Mouse (Mus musculus) heart, embryonic 10.5 days (tissue): ENCODE measurements around the gene Sfr1. TPM values are rescaled to one million over a fixed set of nuclear protein-coding genes. Genes with fewer than 3 reads are reported as not detected.

ENCODE experiments used
- DNase-seq: peaks from one replicate; pipeline ENCODE4 v3.0.0-alpha.2; 2017; ENCODE audit warnings: low spot score
- H3K27ac ChIP-seq: fragments of 300-500 bp; sonication (generic); 2 replicates; pipeline ENCODE4 v1.5.1; 2016; ENCODE audit warnings: mild to moderate bottlenecking
- H3K27me3 ChIP-seq: fragments of 300-500 bp; sonication (generic); 2 replicates; pipeline ENCODE4 v1.6.1; 2016; ENCODE audit warnings: mild to moderate bottlenecking; ENCODE audit not compliant: poor library complexity, insufficient read depth, severe bottlenecking
- H3K36me3 ChIP-seq: fragments of 300-500 bp; sonication (generic); 2 replicates; pipeline ENCODE4 v1.6.1; 2016; ENCODE audit warnings: mild to moderate bottlenecking, moderate library complexity
- H3K4me1 ChIP-seq: fragments of 300-500 bp; sonication (generic); 2 replicates; pipeline ENCODE4 v1.6.1; 2016; ENCODE audit warnings: mild to moderate bottlenecking
- H3K4me3 ChIP-seq: fragments of 300-500 bp; sonication (generic); 2 replicates; pipeline ENCODE4 v1.5.1; 2016; ENCODE audit warnings: mild to moderate bottlenecking, moderate library complexity
- H3K9me3 ChIP-seq: fragments of 300-500 bp; sonication (generic); 2 replicates; pipeline ENCODE4 v1.6.1; 2016; ENCODE audit warnings: mild to moderate bottlenecking, moderate library complexity
- WGBS: fragments of 180-500 bp; shearing (Covaris S2); methylation state at CpG from one replicate; pipeline ENCODE4 v1.1.7; 2016; 5-methylcytosine and 5-hydroxymethylcytosine counted together
- polyA plus RNA-seq: library from polyadenylated mRNA; unstranded; fragments of >200 nt; fragmentation: Nextera tagmentation; extraction: Ambion mirVana; gene quantifications from 2 replicates; pipeline ENCODE4 v1.2.1, GENCODE M21; 2016

Gene Sfr1
- polyA plus RNA-seq, 1 experiment from 2014 or later = 281 TPM

GRCm38 (mm10) chr19:47716144-47716543 is 15.3 kb upstream of the Sfr1 start:
- H3K4me1 ChIP-seq = no peaks in the 10 kb centered on the region
- H3K36me3 ChIP-seq = no peaks in the 10 kb centered on the region
- no peaks in the 10 kb centered on the region for H3K9me3 ChIP-seq
- H3K4me3 ChIP-seq = no peak overlapping the region
- 54% methylated on average over 2 of the region's 2 CpGs for WGBS
- no peak overlapping the region for H3K27ac ChIP-seq
- no peaks in the 10 kb centered on the region for H3K27me3 ChIP-seq
- DNase-seq = no peak

GRCm38 (mm10) chr19:47719147-47719546 is 12.3 kb upstream of the Sfr1 start:
- peak; percentile 33 for DNase-seq
- Histone ChIP-seq H3K4me1 (peaks cover 9% of the 10 kb centered on the region), H3K9me3 (no peaks in the 10 kb centered on the region), H3K36me3 (no peaks in the 10 kb centered on the region), H3K4me3 (no peak overlapping the region), H3K27me3 (no peaks in the 10 kb centered on the region), H3K27ac (no peak overlapping the region)
- WGBS = 79% methylated on average over 3 of the region's 3 CpGs

DNA sequence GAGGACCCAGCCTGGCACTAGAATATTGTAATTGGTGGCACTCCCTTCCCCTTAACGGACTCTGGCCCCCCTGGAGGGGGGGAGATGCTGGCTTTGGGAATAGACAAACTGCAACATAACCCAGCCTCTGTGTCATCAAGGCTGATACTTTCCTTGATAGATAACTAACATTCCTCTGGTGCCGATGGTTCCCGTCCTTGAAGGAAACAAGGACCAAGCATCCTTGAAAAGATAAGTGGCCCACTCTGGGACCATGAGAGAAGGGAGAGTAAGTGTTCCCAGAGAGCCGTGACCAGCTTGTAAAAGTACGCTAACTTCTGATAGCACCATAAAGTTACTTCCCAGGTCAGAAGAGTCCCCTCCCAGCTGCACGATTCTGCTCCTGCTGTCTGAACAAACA is 9.0 kb upstream of the Sfr1 start:
- H3K36me3 ChIP-seq = no peaks in the 10 kb centered on the region
- DNase-seq = no peak
- peaks cover 9% of the 10 kb centered on the region for H3K4me1 ChIP-seq
- WGBS = 29% methylated on average over 6 of the region's 6 CpGs
- no peak overlapping the region for H3K4me3 ChIP-seq
- H3K9me3 ChIP-seq = no peaks in the 10 kb centered on the region
- H3K27me3 ChIP-seq = no peaks in the 10 kb centered on the region
- 0 out of 2 replicates have a peak overlapping the region, but pooled peaks have one; percentile 22 for H3K27ac ChIP-seq

GRCm38 (mm10) chr19:47724903-47725302 is 6.6 kb upstream of the Sfr1 start:
- H3K4me1 ChIP-seq = peaks cover 10% of the 10 kb centered on the region
- H3K36me3 ChIP-seq = no peaks in the 10 kb centered on the region
- no peak overlapping the region for H3K27ac ChIP-seq
- H3K27me3 ChIP-seq = no peaks in the 10 kb centered on the region
- H3K9me3 ChIP-seq = no peaks in the 10 kb centered on the region
- 75% methylated on average over 4 of the region's 4 CpGs for WGBS
- no peak overlapping the region for H3K4me3 ChIP-seq
- DNase-seq = no peak

- Histone ChIP-seq H3K9me3 (no peaks in the 10 kb centered on the region), H3K4me1 (peaks cover 18% of the 10 kb centered on the region), H3K4me3 (no peak overlapping the region), H3K27me3 (no peaks in the 10 kb centered on the region), H3K36me3 (no peaks in the 10 kb centered on the region), H3K27ac (no peak overlapping the region)
- no peak for DNase-seq
- 81% methylated on average over 7 of the region's 7 CpGs for WGBS
These were observed 5.8 kb upstream of the Sfr1 start for GRCm38 (mm10) chr19:47725643-47726140.

- peak overlapping the region; percentile 94 for H3K27ac ChIP-seq
- H3K9me3 ChIP-seq = no peaks in the 10 kb centered on the region
- under 1% methylated on average over 12 of the region's 12 CpGs for WGBS
- peak; percentile 94 for DNase-seq
- H3K4me1 ChIP-seq = peaks cover 20% of the 10 kb centered on the region
- peak overlapping the region; percentile 84 for H3K4me3 ChIP-seq
- peaks cover 33% of the 10 kb centered on the region for H3K36me3 ChIP-seq
- H3K27me3 ChIP-seq = no peaks in the 10 kb centered on the region
These were observed 801 bp upstream of the Sfr1 start for GRCm38 (mm10) chr19:47730691-47731070.

DNA sequence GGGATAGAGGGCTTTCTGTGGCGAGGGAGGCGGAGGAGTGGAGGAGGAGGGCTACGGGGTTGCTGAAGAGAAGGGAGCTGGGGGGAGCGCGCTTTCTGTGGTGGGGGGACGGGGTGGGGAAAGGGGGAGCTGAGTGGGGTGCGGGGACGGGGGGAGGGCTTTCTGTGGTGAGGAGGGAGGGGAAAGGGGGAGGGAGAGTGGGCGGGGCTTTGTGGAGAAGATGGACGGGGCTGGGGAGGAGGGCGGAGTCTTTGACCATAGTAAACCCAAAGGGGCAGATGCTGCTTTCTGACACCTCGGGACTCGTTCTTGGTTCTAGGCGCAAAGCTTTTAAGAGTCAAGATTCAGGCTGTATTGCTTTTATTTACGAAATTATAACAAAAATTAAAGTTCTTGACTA is 449 bp downstream of the Sfr1 start:
- peak; percentile 89 for DNase-seq
- H3K36me3 ChIP-seq = peaks cover 44% of the 10 kb centered on the region
- peak overlapping the region; percentile 84 for H3K4me3 ChIP-seq
- WGBS = 2% methylated on average over 15 of the region's 15 CpGs
- H3K4me1 ChIP-seq = peaks cover 26% of the 10 kb centered on the region
- no peaks in the 10 kb centered on the region for H3K27me3 ChIP-seq
- peak overlapping the region; percentile 94 for H3K27ac ChIP-seq
- no peaks in the 10 kb centered on the region for H3K9me3 ChIP-seq

- no peak overlapping the region for H3K27ac ChIP-seq
- peaks cover 4% of the 10 kb centered on the region; the same call in 1 of the 2 replicates for H3K36me3 ChIP-seq
- no peak overlapping the region for H3K4me3 ChIP-seq
- no peaks in the 10 kb centered on the region for H3K4me1 ChIP-seq
- 92% methylated on average over 2 of the region's 2 CpGs for WGBS
- no peaks in the 10 kb centered on the region for H3K9me3 ChIP-seq
- no peak for DNase-seq
- H3K27me3 ChIP-seq = no peaks in the 10 kb centered on the region
These were observed 15.6 kb downstream of the Sfr1 start for GRCm38 (mm10) chr19:47747072-47747471.

DNA sequence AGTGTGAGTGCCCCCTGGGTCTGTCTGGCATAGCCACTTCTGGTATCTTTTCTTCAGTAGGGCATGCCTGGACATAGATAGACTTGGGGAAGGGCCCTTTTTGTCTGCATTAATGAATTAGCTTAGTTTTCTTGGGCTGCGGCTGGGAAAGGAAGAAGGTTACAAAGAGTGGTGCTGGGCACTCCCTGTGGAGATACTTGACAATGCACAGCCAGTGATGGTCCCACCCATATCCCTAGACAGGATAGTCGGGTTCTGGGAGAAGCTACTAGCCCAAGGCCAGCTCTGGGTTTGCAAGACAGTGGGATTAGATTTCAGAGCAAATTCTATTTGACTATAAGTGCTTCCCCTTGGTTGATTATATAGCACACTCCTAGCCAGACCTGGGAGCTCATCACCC is 17.5 kb downstream of the Sfr1 start:
- no peak overlapping the region for H3K27ac ChIP-seq
- WGBS = 79% methylated on average over 2 of the region's 2 CpGs
- H3K36me3 ChIP-seq = no peaks in the 10 kb centered on the region
- no peak for DNase-seq
- H3K4me3 ChIP-seq = no peak overlapping the region
- H3K27me3 ChIP-seq = no peaks in the 10 kb centered on the region
- no peaks in the 10 kb centered on the region for H3K9me3 ChIP-seq
- no peaks in the 10 kb centered on the region for H3K4me1 ChIP-seq

DNA sequence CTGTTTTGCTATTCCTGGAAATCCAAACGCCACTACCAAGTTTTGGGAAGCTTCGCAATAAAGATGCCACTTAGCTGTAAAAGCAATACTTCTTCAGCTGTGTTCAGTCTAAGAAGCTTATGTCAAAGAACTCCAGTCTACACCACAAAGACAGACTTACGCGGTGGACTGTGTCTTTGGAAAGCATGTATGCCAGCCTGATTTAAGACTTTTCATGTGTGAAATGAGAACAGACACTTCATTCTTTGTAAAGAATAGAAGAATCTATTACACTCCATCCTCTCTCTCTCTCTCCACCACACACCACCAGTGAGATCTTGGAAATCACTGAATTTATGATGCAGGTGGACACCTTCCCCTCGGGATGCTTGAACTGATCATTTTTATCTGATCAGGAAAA is 18.9 kb downstream of the Sfr1 start:
- H3K27me3 ChIP-seq = no peaks in the 10 kb centered on the region
- no peak for DNase-seq
- H3K4me1 ChIP-seq = no peaks in the 10 kb centered on the region
- no peaks in the 10 kb centered on the region for H3K9me3 ChIP-seq
- WGBS = 91% methylated on average over 5 of the region's 5 CpGs
- H3K36me3 ChIP-seq = no peaks in the 10 kb centered on the region
- H3K27ac ChIP-seq = no peak overlapping the region
- H3K4me3 ChIP-seq = no peak overlapping the region

DNA sequence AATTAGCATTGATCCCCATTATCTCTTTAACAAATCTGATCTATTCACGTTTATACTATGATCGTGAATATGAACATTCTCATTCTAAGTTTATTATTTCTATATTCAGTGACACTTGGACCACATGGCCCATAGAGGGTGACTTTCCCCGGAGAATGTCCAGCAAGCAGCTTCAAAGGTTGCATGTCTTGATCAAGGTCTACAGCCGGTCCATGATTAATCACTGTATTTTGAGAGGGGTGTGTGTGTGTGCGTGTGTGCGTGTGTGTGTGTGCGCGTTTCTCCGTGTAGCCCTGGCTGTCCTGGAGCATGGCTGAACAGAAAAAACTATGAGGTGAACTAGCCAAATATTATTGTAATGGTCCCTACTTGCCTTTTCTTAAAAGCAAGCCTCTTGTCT is 21.0 kb downstream of the Sfr1 start:
- no peaks in the 10 kb centered on the region for H3K4me1 ChIP-seq
- H3K4me3 ChIP-seq = no peak overlapping the region
- no peak overlapping the region for H3K27ac ChIP-seq
- DNase-seq = no peak
- no peaks in the 10 kb centered on the region for H3K9me3 ChIP-seq
- H3K27me3 ChIP-seq = no peaks in the 10 kb centered on the region
- H3K36me3 ChIP-seq = no peaks in the 10 kb centered on the region
- 91% methylated on average over 9 of the region's 9 CpGs for WGBS

GRCm38 (mm10) chr19:47753921-47754320 is 22.4 kb downstream of the Sfr1 start:
- 74% methylated on average over 4 of the region's 4 CpGs for WGBS
- no peak for DNase-seq
- Histone ChIP-seq H3K27ac (no peak overlapping the region), H3K4me3 (no peak overlapping the region), H3K36me3 (no peaks in the 10 kb centered on the region), H3K27me3 (no peaks in the 10 kb centered on the region), H3K9me3 (no peaks in the 10 kb centered on the region), H3K4me1 (no peaks in the 10 kb centered on the region)

DNA sequence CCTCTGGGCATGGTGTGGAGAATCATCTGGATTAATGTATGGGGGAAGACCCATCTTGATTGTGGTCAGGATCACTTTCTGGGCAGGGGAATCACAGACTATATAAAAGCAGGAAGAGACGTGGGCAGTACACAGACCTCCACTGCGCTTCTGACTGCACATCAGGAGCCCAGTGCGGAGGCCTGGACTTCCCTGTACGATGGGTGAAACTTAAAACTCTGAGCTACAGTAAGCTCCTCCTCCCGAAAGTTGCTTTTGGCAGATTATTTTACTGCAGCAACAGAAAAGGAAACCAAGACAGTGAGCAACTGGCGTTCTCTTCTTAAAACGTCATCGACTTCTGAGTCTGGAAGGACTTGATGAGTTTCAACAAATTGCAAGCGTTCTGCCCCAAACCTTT is 23.4 kb downstream of the Sfr1 start:
- Histone ChIP-seq H3K27ac (no peak overlapping the region), H3K4me3 (no peak overlapping the region), H3K4me1 (no peaks in the 10 kb centered on the region), H3K27me3 (no peaks in the 10 kb centered on the region), H3K36me3 (no peaks in the 10 kb centered on the region), H3K9me3 (no peaks in the 10 kb centered on the region)
- 89% methylated on average over 9 of the region's 9 CpGs for WGBS
- no peak for DNase-seq

- Histone ChIP-seq H3K4me1 (no peaks in the 10 kb centered on the region), H3K4me3 (peak overlapping the region; percentile 23), H3K27me3 (no peaks in the 10 kb centered on the region), H3K36me3 (no peaks in the 10 kb centered on the region), H3K9me3 (no peaks in the 10 kb centered on the region), H3K27ac (peak overlapping the region; percentile 17; the same call in 1 of the 2 replicates)
- DNase-seq = no peak
- 36% methylated on average over 19 of the region's 19 CpGs for WGBS
These were observed 24.1 kb downstream of the Sfr1 start for GRCm38 (mm10) chr19:47755625-47756024.
